Mouse (Mus musculus) forebrain, embryonic 16.5 days (tissue): ENCODE results near the gene Ank3. TPM values are rescaled to one million over a fixed set of nuclear protein-coding genes. Genes with fewer than 3 reads are reported as not detected.
A peak's percentile ranks its signal among the peaks of the same experiment; 100 is the strongest.

Experiments used
- ATAC-seq: fragments of 200-750 bp; cut with Nextera tagmentation; 2 replicates; pipeline ENCODE4 v1.8.0; 2017; ENCODE audit warnings: mild to moderate bottlenecking, moderate library complexity
- H3K27ac ChIP-seq: fragments of 300-500 bp; sonication (generic); 2 replicates; pipeline ENCODE4 v1.5.1; 2014; ENCODE audit warnings: low read length, control low read depth
- H3K27me3 ChIP-seq: fragments of 300-500 bp; sonication (generic); replicated peaks from 2 replicates; pipeline ENCODE4 v1.6.1; 2014; ENCODE audit warnings: low read length; ENCODE audit not compliant: control insufficient read depth, insufficient read depth
- H3K36me3 ChIP-seq: fragments of 300-500 bp; sonication (generic); 2 replicates; pipeline ENCODE4 v1.6.1; 2014; ENCODE audit not compliant: control insufficient read depth, insufficient read depth
- H3K4me1 ChIP-seq: fragments of 300-500 bp; sonication (generic); replicated peaks from 2 replicates; pipeline ENCODE4 v1.6.1; 2014; ENCODE audit warnings: low read length; ENCODE audit not compliant: control insufficient read depth, insufficient read depth
- H3K4me2 ChIP-seq: fragments of 300-500 bp; sonication (generic); 2 replicates; pipeline ENCODE4 v1.6.1; 2014; ENCODE audit warnings: mild to moderate bottlenecking, low read length, control low read depth
- H3K4me3 ChIP-seq: fragments of 300-500 bp; sonication (generic); replicated peaks from 2 replicates; pipeline ENCODE4 v1.5.1; 2014; ENCODE audit warnings: mild to moderate bottlenecking, low read length, control low read depth
- H3K9ac ChIP-seq: fragments of 300-500 bp; sonication (generic); replicated peaks from 2 replicates; pipeline ENCODE4 v1.6.1; 2014; ENCODE audit warnings: low read depth, low read length, control low read depth
- H3K9me3 ChIP-seq: fragments of 300-500 bp; sonication (generic); 2 replicates; pipeline ENCODE4 v1.6.1; 2016; ENCODE audit warnings: low read length; ENCODE audit not compliant: control insufficient read depth
- WGBS: fragments of 180-500 bp; shearing (Covaris S2); extraction: QIAGEN DNeasy Blood & Tissue Kit; methylation state at CpG from one replicate; pipeline ENCODE4 v1.1.7; 2014; 5-methylcytosine and 5-hydroxymethylcytosine counted together
- polyA plus RNA-seq: library from polyadenylated mRNA; unstranded; fragments of >200 nt; fragmentation: Nextera tagmentation; extraction: Ambion mirVana; gene quantifications from 2 replicates; pipeline ENCODE4 v1.2.1, GENCODE M21; 2015

Gene Ank3
- polyA plus RNA-seq, 1 experiment from 2014 or later = 102 TPM

GRCm38 (mm10) chr10:69439449-69439848, 40.9 kb downstream of the Ank3 start:
- no peaks in the 10 kb centered on the region for H3K4me1 ChIP-seq

GRCm38 (mm10) chr10:69444546-69444945, 46.0 kb downstream of the Ank3 start:
- H3K27me3 ChIP-seq = no peaks in the 10 kb centered on the region
- no peaks in the 10 kb centered on the region for H3K9me3 ChIP-seq
- H3K27ac ChIP-seq = no peak overlapping the region
- H3K9ac ChIP-seq = no peak overlapping the region
- no peak for ATAC-seq
- no peaks in the 10 kb centered on the region for H3K4me1 ChIP-seq
- no peaks in the 10 kb centered on the region for H3K36me3 ChIP-seq
- H3K4me2 ChIP-seq = no peak overlapping the region
- H3K4me3 ChIP-seq = no peak overlapping the region
- 87% methylated on average over 5 of the region's 5 CpGs for WGBS

More at GRCm38 (mm10) chr10:69439449-69439848, 40.9 kb downstream of the Ank3 start:
- H3K9ac ChIP-seq = no peak overlapping the region
- no peak for ATAC-seq
- H3K4me3 ChIP-seq = no peak overlapping the region
- H3K36me3 ChIP-seq = no peaks in the 10 kb centered on the region
- WGBS = 72% methylated on average over 8 of the region's 8 CpGs
- H3K27ac ChIP-seq = no peak overlapping the region
- H3K4me2 ChIP-seq = no peak overlapping the region
- no peaks in the 10 kb centered on the region for H3K9me3 ChIP-seq
- H3K27me3 ChIP-seq = no peaks in the 10 kb centered on the region

GRCm38 (mm10) chr10:69445951-69446350, 47.4 kb downstream of the Ank3 start:
- Histone ChIP-seq H3K4me1 (no peaks in the 10 kb centered on the region), H3K4me3 (no peak overlapping the region), H3K4me2 (no peak overlapping the region), H3K9ac (no peak overlapping the region), H3K27me3 (no peaks in the 10 kb centered on the region), H3K27ac (no peak overlapping the region), H3K36me3 (no peaks in the 10 kb centered on the region), H3K9me3 (no peaks in the 10 kb centered on the region)
- no peak for ATAC-seq
- 67% methylated on average over 7 of the region's 7 CpGs for WGBS

GRCm38 (mm10) chr10:69446566-69446965, 48.0 kb downstream of the Ank3 start:
- Histone ChIP-seq H3K27me3 (no peaks in the 10 kb centered on the region), H3K4me2 (no peak overlapping the region), H3K36me3 (no peaks in the 10 kb centered on the region), H3K4me1 (no peaks in the 10 kb centered on the region), H3K9me3 (no peaks in the 10 kb centered on the region), H3K4me3 (no peak overlapping the region), H3K27ac (no peak overlapping the region), H3K9ac (no peak overlapping the region)
- 85% methylated on average over 5 of the region's 5 CpGs for WGBS
- no peak for ATAC-seq

GRCm38 (mm10) chr10:69447308-69447707, 48.7 kb downstream of the Ank3 start:
- 91% methylated on average over 5 of the region's 5 CpGs for WGBS
- Histone ChIP-seq H3K9ac (no peak overlapping the region), H3K36me3 (no peaks in the 10 kb centered on the region), H3K27ac (no peak overlapping the region), H3K27me3 (no peaks in the 10 kb centered on the region), H3K9me3 (no peaks in the 10 kb centered on the region), H3K4me3 (no peak overlapping the region), H3K4me1 (peaks cover under 1% of the 10 kb centered on the region; the same call in 1 of the 2 replicates), H3K4me2 (no peak overlapping the region)
- ATAC-seq = no peak

- no peak overlapping the region for H3K4me2 ChIP-seq
- H3K4me3 ChIP-seq = no peak overlapping the region
- ATAC-seq = peak; percentile 31; the same call in 1 of the 2 replicates
- no peaks in the 10 kb centered on the region for H3K9me3 ChIP-seq
- no peak overlapping the region for H3K27ac ChIP-seq
- H3K4me1 ChIP-seq = peaks cover 5% of the 10 kb centered on the region; the same call in 1 of the 2 replicates
- H3K36me3 ChIP-seq = no peaks in the 10 kb centered on the region
- no peak overlapping the region for H3K9ac ChIP-seq
- 35% methylated on average over 3 of the region's 3 CpGs for WGBS
- no peaks in the 10 kb centered on the region for H3K27me3 ChIP-seq
These were observed 49.6 kb downstream of the Ank3 start for GRCm38 (mm10) chr10:69448174-69448573.

GRCm38 (mm10) chr10:69451006-69451405, 52.4 kb downstream of the Ank3 start:
- no peaks in the 10 kb centered on the region for H3K36me3 ChIP-seq

GRCm38 (mm10) chr10:69452180-69452977, 53.8 kb downstream of the Ank3 start:
- Histone ChIP-seq H3K27me3 (no peaks in the 10 kb centered on the region), H3K9ac (no peak overlapping the region), H3K4me2 (no peak overlapping the region), H3K4me3 (no peak overlapping the region), H3K9me3 (no peaks in the 10 kb centered on the region), H3K27ac (no peak overlapping the region), H3K4me1 (peaks cover 5% of the 10 kb centered on the region; the same call in 1 of the 2 replicates), H3K36me3 (no peaks in the 10 kb centered on the region)
- WGBS = 59% methylated on average over 9 of the region's 9 CpGs
- ATAC-seq = peak; percentile 61; the same call in 1 of the 2 replicates

More at GRCm38 (mm10) chr10:69451006-69451405, 52.4 kb downstream of the Ank3 start:
- no peaks in the 10 kb centered on the region for H3K27me3 ChIP-seq
- no peak overlapping the region for H3K27ac ChIP-seq
- peaks cover 5% of the 10 kb centered on the region; the same call in 1 of the 2 replicates for H3K4me1 ChIP-seq
- ATAC-seq = no peak
- H3K4me3 ChIP-seq = no peak overlapping the region
- WGBS = 76% methylated on average over 5 of the region's 5 CpGs
- H3K9me3 ChIP-seq = no peaks in the 10 kb centered on the region
- H3K4me2 ChIP-seq = no peak overlapping the region
- no peak overlapping the region for H3K9ac ChIP-seq

- Histone ChIP-seq H3K4me3 (no peak overlapping the region), H3K9me3 (no peaks in the 10 kb centered on the region), H3K4me2 (no peak overlapping the region), H3K27me3 (no peaks in the 10 kb centered on the region), H3K4me1 (peaks cover 5% of the 10 kb centered on the region; the same call in 1 of the 2 replicates), H3K27ac (no peak overlapping the region), H3K36me3 (no peaks in the 10 kb centered on the region), H3K9ac (no peak overlapping the region)
- no peak for ATAC-seq
- WGBS = 91% methylated on average over 6 of the region's 6 CpGs
These were observed 55.0 kb downstream of the Ank3 start for GRCm38 (mm10) chr10:69453531-69453930.
